Mouse (Mus musculus): ENCODE results near the gene Ldlrap1. TPM values are rescaled to one million over a fixed set of nuclear protein-coding genes. Genes with fewer than 3 reads are reported as not detected.

Gene Ldlrap1
- total RNA-seq, 2 experiments from 2014 or later, result 4.7 to 5.6 TPM

DNA sequence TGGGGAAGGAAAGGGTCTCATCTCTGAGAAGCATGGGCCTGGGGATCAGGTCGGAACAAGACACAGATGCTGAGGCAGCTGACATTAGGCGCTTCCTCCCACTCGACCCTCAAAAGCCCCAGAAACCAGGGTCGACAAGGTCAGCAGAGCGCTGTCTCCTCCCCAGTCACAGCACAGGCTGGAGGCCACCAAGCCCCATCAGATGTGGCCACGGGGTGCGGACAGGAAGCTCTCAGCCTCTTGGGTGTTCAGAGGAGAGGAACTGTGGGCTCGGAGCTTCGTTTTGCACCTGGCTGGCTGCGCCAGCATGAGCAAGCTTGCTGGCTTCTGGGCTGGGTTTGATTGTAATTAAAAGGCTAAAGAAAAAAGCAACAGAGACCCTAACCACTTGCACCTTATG lies 13.5 kb downstream of the Ldlrap1 start:
- no peak for ATAC-seq (replicated peaks; ENCODE audit: low FRiP score, poor library complexity, severe bottlenecking)

DNA sequence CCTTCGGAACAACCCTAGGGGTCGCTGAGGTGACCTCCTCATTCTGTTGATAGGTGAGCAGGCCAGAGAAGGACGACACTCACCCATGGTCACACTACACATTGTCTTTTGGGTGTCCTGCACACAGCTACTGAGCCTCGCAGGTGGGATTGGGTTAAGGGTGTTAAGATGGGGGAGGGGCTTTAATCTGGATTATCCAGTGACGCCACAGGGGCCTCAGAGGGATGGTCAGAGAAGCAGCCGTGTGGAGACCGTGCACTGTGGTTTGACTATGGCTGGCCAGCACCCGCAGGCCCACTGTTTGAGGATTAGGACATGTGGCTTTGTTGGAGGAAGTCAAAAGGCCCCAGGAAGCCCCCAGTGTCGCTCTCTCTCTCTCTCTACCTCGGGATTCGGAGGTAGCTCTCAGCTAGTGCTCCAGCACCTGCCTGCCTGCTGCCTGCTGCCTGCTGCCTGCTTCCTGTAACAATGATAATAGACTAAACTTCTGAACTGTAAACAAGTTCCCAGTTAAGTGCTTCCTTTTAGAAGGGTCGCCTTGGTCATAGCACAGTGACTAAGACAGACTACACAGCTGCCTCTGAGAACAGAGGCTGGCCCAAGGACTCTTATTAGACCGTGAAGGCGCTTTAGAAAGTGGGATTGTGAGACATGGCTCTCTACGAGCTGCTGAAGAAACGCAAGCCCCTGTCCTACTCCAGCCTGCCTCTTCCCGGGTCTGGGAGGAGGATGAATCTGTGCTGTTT lies 14.1 kb downstream of the Ldlrap1 start:
- no peak for ATAC-seq (replicated peaks; ENCODE audit: low FRiP score, poor library complexity, severe bottlenecking)

DNA sequence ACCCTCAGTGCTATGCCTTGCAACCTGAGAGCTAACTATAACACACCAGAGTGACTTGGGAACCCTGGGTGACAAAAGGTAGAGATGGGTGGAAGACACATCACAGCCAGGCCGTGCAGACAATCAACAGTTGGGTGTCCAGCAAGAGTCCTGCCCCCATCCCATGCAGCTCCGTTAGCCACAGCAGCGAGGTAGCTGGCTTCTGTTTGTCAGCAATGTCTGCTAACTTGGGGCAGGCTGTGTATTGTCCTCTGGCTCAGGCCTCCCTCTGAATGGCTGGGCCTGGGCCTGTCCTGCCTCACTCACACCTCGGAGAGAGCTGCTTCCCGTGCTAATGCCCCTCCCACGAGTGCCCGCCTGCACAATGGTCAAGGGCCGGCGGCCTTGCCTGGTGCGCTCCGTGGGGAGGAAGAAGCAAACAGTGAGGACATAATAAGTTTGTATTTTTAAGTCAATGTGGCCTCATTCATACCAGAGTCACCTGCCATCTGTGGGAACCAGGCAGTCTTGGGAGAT lies 14.9 kb downstream of the Ldlrap1 start:
- no peak for ATAC-seq (replicated peaks; ENCODE audit: low FRiP score, poor library complexity, severe bottlenecking)

DNA sequence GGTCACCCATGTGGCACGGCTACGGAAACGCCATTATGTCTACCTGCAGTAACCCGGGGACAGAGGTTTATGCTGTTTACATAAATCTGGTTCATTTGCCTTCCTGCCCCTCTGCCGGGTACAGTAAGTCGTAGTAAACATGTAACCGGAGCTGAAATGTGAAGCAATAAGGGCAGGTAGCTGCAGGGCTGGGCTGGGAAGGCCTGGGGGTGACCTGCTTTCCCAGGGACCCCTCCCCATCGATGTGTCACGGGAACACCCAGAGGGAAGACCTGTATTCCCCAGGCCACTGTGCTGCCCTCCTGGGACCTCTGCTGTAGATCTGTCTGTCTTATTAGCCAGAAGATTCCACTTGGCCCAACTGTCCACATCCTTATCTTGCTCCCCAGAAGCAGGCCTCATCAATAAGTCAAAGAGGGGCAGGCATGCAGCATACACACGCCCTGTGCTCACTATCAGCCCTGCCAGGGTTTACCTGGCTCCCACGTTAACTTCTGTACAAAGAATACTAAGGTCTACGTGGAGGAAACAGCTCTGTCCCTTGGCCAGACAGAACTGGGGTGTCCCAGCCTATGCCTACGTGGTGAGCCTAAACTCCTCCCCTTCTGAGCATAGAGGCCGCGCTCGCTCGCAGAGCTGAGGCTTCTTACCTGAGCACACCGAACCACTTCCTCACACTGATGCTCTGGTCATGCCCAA lies 16.0 kb downstream of the Ldlrap1 start:
- ATAC-seq (replicated peaks; ENCODE audit: low FRiP score, poor library complexity, severe bottlenecking), result peak; percentile 73

DNA sequence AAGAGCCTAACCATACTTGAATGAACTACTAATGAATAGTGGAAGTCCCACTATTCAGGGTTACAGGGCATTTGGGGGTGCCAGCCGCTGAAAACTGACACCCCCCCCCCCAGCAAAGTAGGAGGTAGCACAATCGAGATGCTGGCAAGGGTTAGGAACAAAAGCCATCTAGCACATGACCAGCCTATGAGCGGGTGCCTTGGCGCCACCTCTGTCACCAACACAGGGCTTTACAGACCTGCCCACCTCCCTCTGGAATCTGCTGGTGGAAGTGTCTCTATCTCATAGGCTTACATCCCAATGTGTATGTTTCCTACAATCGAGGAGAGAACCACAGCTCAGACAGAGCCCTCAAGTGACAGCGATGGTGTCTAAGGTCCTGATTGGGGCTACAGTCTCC lies 17.0 kb downstream of the Ldlrap1 start:
- ATAC-seq (replicated peaks; ENCODE audit: low FRiP score, poor library complexity, severe bottlenecking), result no peak

DNA sequence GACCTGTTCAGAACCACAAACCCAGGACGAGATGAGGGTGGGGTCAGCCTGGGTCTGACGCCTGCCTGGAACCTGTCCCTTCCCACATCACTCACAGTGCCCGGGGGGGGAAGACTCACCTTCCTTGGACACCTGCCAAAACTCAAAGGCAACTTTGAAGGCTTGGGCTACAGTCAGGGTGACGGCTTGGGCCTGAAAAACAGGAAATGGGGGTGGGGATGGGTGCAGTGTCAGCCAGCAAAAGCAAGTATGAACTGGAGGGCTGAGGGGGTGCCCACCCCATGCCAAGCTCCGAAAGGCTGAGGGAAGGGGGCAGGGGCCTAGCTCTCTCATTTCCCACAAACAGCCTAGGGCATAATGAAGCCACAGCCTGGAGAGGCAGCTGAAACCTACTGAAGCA lies 17.6 kb downstream of the Ldlrap1 start:
- ATAC-seq (replicated peaks; ENCODE audit: low FRiP score, poor library complexity, severe bottlenecking), result no peak

DNA sequence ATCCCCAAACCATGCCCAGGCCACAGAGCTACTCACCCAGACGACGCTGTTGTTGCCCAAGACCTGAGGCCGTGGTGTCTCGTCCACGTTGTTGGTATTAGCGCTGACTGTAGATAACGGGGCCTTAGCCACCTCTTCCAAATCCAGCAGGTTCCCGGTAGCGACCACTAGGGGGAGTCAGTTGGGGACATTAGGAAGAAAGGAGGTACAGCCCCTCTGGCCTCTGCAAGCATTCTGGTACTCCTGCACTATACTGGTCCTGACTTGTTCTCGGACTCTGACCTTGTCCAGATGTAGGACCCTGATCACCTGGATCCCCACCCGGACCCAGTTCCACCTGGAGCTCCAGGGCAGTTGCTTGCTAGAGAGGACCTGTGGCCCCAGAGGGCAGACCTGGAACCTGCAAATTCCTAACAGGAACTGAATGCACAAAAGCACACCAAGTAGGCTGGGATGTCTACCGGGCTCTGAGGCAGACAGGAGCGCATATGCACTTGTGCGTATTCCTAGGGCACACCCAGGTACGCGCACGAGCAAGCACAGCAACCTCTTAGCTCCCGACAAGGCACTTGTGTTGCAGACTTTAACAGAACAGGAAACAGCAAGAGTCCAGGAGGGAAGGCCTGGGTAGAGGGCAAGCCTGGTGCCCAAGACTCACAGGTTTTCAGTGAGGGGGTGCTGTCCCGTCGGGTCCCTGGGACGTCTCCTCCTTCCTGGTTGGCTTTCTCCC lies 18.4 kb downstream of the Ldlrap1 start:
- ATAC-seq (replicated peaks; ENCODE audit: low FRiP score, poor library complexity, severe bottlenecking), result peak; percentile 68

DNA sequence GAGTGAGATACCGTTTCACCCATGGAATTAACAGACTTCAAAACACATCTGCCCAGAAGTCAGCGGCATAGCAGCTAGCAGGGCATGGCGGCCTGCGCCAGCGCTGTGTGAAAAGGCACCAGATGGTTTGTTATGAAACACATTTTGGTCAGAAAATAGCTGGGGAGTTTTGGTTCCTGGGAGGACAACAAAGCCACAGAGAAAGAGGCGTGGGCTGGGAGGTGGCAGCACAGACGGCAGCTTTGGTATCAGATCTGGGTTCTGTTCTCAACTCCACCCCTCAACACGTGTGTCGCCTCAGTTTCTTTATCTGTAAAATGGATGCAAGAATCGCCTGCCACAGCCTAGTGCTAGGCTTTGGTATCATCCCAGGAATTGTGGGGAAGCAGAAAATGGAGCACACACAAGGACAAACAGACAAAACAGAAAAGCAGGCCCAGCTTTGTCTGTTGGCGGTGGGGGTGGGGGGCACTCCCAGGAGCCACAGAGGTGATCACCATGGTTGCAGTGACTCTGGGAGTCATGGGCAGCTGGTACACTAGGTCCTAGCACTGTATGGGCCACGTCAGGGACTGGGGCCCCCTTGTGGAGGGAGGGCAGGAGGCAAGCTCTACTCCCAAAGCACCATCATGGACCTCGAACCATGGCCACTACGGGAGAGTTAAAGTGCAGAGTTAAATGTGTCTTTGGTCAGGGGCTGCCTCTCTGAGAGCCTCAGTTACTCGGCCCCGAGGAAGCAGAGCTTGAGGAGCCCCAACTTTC lies 21.7 kb downstream of the Ldlrap1 start:
- ATAC-seq (replicated peaks; ENCODE audit: low FRiP score, poor library complexity, severe bottlenecking), result no peak

DNA sequence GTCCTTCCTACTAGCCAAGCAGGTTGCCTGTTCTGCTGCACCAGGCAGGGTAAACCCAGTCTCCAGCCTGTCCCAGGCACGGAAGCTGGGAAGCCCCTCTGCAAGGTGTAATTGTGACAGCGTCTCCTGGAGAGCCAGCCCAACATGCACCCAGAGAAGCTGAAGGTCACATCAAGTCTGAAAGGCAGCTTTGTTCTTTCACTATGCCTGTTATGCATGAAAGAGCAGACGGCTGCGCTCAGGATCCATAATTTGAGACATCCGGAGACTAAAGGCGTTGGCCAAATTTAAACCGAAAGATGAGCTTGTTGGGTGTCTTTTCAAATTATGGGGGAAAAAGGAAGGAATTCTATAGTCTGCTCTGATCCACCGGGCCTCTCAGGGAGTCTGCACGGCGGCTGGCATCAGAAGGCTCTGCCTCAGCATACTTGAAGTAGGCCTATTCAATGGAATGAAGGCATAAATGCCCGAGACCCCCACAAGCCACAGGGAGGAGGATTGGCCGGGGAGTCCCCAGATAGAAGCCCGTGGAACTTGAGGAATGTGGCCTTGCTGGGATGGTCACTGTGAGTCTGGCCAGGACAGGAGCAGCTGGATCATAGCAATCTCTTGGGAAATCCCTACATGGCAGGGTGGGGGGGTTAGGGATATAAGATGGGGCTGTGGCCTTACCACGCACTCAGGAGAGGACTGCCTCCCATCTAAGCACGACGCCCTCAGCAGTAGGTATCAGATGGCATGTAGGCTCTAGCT lies 23.8 kb downstream of the Ldlrap1 start:
- no peak for ATAC-seq (replicated peaks; ENCODE audit: low FRiP score, poor library complexity, severe bottlenecking)

DNA sequence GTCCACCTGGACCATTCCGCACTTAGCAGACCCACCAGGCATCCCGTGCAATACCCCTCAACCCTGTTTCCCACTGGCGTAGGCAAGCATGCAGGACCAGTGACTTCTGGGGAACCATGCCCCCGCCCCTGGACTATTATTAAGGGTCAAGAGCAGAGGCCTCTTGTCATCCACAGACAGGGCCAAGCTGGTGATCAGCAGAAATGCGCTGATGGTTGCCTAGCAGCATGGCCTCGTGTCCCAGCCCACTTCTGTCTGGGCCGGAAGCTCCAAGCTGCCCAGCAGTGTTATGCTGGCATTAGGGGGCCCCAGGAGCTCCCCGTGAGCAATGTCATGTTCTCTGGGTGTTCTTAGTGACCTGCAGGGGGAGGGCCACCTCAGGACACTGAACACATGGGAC lies 25.9 kb downstream of the Ldlrap1 start:
- ATAC-seq (replicated peaks; ENCODE audit: low FRiP score, poor library complexity, severe bottlenecking), result no peak

DNA sequence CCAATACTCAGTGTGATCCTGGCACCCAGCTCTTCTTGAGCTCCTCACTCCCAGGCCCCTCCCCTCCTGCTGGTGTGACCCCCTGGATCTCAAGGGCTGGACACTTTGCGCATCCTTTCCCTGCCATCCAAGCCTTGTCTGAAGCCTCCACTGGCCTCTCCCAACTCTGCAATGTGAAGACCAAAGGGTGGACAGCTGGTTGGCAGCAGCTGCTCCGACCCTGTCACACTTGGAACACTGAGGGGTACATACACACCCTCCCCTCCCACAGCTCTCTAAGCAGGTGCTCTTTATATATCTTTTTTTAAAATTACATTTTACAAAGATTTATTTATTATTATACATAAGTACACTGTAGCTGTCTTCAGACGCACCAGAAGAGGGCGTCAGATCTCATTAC lies 27.6 kb downstream of the Ldlrap1 start:
- ATAC-seq (replicated peaks; ENCODE audit: low FRiP score, poor library complexity, severe bottlenecking), result no peak

DNA sequence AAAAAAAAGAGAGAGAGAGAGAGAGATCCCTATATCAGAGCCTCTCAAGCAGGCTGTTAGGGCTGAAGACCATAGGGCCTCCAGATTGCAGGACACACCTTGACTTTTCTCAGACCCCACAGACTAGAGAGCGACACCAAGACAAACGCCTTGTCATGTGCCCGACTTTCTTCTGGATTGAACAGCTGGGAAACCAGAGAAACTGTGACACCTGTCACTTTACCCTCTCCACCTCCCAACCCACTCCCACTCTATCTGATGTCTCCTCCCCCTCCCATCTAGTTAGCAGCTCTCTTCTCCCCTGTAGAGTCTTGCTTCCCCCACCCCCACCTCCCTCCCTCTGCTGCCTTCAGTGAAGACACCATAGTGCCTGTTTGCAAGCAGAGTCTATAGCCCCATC lies 28.3 kb downstream of the Ldlrap1 start:
- no peak for ATAC-seq (replicated peaks; ENCODE audit: low FRiP score, poor library complexity, severe bottlenecking)

DNA sequence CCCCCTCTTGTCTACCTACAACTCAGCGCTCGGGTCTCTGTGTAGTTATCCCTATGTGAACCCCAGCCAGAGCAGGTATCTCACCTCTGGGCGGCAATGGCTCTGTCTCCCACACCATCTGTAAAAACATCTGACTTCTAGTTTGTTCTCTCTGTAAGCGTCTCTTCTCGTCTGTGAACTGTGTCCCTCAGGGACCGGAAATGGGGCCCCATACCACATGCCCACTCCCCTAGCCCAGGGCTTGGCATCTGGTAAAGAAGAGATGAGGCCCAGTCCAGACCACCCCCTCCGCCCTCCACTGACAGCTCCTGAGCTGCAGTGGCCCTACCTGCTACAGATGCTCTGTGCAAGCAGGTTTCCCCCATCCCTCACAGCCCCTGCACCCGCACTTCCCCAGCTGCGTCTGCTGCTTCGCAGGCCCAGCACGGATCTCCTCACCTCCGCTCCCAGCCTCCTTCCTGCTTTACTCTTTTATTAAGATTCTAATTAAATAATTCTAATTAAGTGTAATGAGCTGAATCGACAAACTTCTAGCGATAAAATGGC lies 30.4 kb downstream of the Ldlrap1 start:
- no peak for ATAC-seq (replicated peaks; ENCODE audit: low FRiP score, poor library complexity, severe bottlenecking)

DNA sequence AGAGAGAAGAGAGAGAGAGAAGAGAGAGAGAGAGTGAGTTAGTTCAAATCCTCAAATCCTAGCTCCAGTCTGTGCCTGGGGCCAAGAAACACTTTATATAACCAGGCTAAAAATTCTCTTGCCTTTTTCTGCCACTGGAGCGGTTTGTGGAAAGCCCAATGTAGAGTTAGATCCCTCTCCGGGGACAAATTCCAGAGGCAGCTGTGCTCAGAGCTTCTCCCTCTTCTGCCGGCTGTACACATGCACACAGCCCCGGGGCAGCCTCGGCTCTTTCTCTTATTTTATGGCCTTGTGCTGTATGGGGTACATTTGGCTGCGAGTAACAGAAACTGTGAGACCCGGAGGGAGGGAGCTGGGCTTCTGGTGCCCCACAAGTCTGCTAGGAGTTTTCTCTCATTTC lies 31.7 kb downstream of the Ldlrap1 start:
- ATAC-seq (replicated peaks; ENCODE audit: low FRiP score, poor library complexity, severe bottlenecking), result no peak

DNA sequence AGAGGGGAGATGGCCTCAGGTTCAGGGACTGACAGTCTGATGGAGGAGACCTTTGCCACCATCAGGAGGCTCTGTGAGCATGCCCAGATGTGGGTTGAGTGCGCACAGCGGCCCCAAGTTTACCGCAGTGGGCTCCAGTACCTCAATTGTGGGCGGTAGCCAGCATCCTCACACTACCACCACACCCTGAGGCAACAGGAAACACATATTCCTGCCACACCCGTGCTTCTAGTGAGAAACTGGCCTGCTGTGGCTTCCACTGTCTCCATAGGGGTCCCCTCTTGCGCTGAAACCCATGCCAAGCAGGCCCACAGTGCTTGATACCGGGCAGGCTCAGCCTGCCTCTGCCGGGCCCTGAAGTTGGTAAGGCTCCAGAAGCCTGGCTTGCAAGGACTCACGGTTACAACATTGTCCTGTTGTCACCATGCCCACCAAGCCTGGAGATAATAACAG lies 33.2 kb downstream of the Ldlrap1 start:
- ATAC-seq (replicated peaks; ENCODE audit: low FRiP score, poor library complexity, severe bottlenecking), result peak; percentile 30

DNA sequence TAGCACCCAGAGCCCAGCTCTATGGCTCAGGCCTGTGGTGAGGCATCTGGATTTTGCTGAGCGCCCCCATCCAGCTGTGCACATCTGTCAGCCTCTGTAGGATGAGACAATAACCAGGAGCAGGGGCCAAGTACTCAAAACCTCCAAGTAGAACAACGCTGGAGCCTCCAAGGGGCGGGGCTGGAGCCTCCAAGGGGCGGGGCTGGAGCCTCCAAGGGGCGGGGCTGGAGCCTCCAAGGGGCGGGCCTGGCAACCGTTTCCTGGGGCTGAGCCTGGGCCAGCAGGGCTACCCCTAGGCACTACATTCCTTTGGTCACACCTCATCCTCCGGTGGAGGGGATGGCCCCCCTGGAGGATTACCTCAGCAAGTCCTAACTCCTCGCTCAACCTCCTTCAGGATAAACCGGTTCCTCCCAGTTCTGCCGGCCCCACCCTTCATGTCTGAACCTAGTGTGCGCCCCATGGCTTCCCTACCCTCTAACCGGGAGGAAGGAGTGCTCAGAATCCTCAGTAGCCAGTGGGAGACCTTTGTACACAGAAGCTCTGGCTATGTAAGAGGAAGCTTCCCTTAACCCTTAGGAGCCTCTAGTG lies 33.7 kb downstream of the Ldlrap1 start:
- peak; percentile 60 for ATAC-seq (replicated peaks; ENCODE audit: low FRiP score, poor library complexity, severe bottlenecking)

DNA sequence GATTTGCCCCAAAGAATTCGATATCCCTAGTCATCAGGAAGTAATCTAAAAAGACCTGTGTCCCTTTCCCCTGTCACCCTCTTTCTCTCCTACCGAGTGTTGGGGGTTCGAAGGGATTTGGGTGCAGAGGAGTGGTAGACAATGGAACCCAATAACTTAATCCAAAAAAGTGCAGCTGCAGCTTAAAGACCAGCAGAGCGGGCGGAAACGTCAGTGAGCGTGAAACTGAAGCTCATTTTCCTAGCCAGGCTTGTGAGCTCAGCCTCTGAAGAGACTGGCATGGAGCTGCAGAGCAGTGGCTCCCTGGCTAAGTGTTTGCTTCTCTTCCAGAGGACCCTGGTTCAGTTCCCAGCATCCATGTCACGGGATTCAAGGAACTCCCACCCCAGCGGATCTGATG lies 34.5 kb downstream of the Ldlrap1 start:
- no peak for ATAC-seq (replicated peaks; ENCODE audit: low FRiP score, poor library complexity, severe bottlenecking)

DNA sequence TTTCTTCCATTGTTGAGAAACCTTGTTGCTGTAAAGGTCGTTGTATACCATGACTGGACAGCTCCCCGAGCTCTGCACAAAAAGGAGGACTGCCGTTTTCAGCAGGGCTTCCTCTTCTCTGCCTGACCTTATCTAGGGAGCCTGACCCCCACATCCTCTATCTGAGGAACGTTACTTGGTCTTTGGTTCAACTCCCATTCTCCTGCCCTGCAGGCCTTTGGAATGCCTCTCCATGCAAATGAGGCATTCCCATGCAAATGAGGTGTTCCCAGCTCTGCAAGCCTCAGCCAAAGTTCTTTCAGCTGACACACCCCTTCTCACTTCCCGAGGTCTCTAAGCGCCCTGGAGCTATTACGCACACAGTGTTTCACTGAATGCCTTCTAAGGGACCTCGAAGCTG lies 37.7 kb downstream of the Ldlrap1 start:
- ATAC-seq (replicated peaks; ENCODE audit: low FRiP score, poor library complexity, severe bottlenecking), result no peak

Data from erythroblast, adult 5-6 weeks (primary cell).